Mouse (Mus musculus): Measurements from ENCODE around the gene Hps3.

DNA sequence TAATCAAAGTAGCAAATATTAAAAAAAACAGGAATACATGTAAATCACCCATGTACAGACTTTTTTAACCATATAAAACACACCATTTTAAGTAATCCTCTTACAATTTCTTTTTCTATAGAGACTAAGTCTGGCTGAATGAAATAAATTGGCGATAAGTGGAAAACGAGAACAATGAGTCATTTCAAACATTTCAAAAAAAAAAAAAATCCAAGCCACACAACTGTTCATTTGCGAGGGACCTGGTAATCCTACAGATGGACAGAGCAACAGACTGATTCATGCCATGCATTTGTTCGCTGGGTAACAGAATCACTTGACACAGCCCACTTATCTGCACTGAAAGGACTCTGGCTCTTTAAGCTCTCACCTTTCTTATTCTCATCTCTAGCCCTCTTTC is 42.7 kb downstream of the Hps3 start:
- TF ChIP-seq GATA1 (IDR thresholded peaks at IDR 0.05; ENCODE audit: low read length) (no peak), TAL1 (IDR thresholded peaks at IDR 0.05; ENCODE audit: low read length) (no peak)

Data from erythroblast, embryonic 14.5 days (primary cell).